Mouse (Mus musculus) E14TG2a.4 (cell line): ENCODE data around the gene Olfr1189.
"Not testable (repeated sequence)": the region's sequence is repeated elsewhere in the genome, so short reads cannot be mapped to it uniquely, and the experiment has no call there.

Experiments used
- H3K27me3 ChIP-seq: 2 replicates; pipeline ENCODE4 v1.6.1; 2014; ENCODE audit warnings: low read length, control low read depth; ENCODE audit not compliant: insufficient read depth
- H3K36me3 ChIP-seq: 2 replicates; pipeline ENCODE4 v1.6.1; 2014; ENCODE audit warnings: low read length, control low read depth; ENCODE audit not compliant: insufficient read depth
- H3K4me1 ChIP-seq: replicated peaks from 2 replicates; pipeline ENCODE4 v1.6.1; 2014; ENCODE audit warnings: low read depth, low read length, control low read depth
- H3K4me3 ChIP-seq: replicated peaks from 2 replicates; pipeline ENCODE4 v1.5.1; 2014; ENCODE audit warnings: mild to moderate bottlenecking, low read length
- H3K9me3 ChIP-seq: 2 replicates; pipeline ENCODE4 v1.6.1; 2014; ENCODE audit warnings: low read length, control low read depth
- CTCF ChIP-seq: conservative IDR thresholded peaks from 2 replicates; pipeline ENCODE4 v1.5.1; 2014; ENCODE audit warnings: low read length
- NANOG ChIP-seq: IDR thresholded peaks from 2 replicates; pipeline ENCODE4 v1.6.1; 2014; ENCODE audit warnings: borderline replicate concordance, low read length, mixed read lengths
- POU5F1 ChIP-seq: IDR thresholded peaks from 2 replicates; pipeline ENCODE4 v1.6.1; 2014; ENCODE audit warnings: low read length, borderline replicate concordance

The Olfr1189 gene

GRCm38 (mm10) chr2:88586154-88586553 is at the start of gene Olfr1189:
Gene Olfr1189 (plus strand): TSS chr2:88586454.
- Histone ChIP-seq H3K27me3 (no peaks in the 10 kb centered on the region), H3K36me3 (no peaks in the 10 kb centered on the region), H3K4me1 (no peaks in the 10 kb centered on the region), H3K4me3 (no peak within 1 kb of the TSS), H3K9me3 (no peaks in the 10 kb centered on the region)
- TF ChIP-seq POU5F1 (no peak), NANOG (no peak)

DNA sequence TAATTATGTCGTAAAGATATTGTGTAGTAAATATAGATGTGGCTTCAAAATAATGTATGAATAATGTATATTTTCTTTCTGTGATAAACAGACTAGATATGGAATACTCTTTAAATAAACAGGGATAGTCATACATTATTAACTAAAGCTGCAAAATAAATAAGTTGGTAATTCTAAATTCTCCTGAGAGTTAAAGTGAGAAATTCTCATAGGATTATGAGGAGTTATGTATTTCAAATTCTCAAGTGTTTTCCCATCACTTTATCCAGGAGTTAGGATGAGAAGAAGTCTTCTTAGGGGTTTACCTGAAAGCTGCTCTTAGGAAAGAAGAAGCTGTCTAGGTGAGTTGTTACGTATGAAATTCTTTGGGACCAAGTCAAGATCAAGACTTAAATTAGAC is 29.6 kb upstream of the Olfr1189 start, which contains the start of gene Olfr1188:
Olfr1188 (plus strand) TSS at position 301 of the 400 bp plus-strand sequence.
- H3K4me3 ChIP-seq: no peak within 1 kb of the TSS
- H3K4me1 ChIP-seq: no peaks in the 10 kb centered on the region
- H3K27me3 ChIP-seq: no peaks in the 10 kb centered on the region
- no peak for TF ChIP-seq POU5F1
- no peak for TF ChIP-seq CTCF
- TF ChIP-seq NANOG: no peak
- H3K9me3 ChIP-seq: no peaks in the 10 kb centered on the region
- H3K36me3 ChIP-seq: no peaks in the 10 kb centered on the region

- not testable (repeated sequence) for H3K27me3 ChIP-seq, H3K4me1 ChIP-seq, H3K36me3 ChIP-seq, H3K4me3 ChIP-seq
- H3K9me3 ChIP-seq: peaks cover 40% of the 10 kb centered on the region
These were observed 13.6 kb upstream of the Olfr1189 start for GRCm38 (mm10) chr2:88572696-88573095.

DNA sequence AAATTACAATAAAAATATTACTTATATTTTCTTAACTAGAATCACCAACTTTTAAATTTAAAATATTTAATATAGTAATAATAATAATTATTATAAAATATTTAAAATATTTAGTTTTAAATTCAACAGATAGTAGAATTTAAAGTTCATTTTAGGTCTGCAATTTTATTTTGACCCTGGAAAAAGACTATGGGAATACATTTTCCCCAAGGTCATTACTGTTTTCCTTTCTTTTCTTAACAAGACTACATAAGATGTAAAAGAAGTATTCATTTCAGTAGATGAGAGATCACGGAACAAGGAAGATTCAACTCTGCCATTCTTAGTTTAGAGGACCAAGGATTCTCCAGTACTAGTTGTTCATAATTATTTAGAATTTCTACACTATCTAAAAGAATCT is 54.0 kb downstream of the Olfr1189 start, which contains the start of gene Olfr1191-ps1:
Olfr1191-ps1 (plus strand) TSS at position 301 of the 400 bp plus-strand sequence.
- H3K27me3 ChIP-seq, H3K4me1 ChIP-seq, H3K9me3 ChIP-seq, H3K36me3 ChIP-seq, H3K4me3 ChIP-seq: not testable (repeated sequence)
